Mouse (Mus musculus) testis, postnatal 10 days (tissue): Measurements from ENCODE around the gene Gm5127.

ENCODE experiments used
- DNase-seq: peaks from one replicate; pipeline ENCODE4 v3.0.0; 2021; ENCODE audit warnings: low spot score

Gene Gm5127

DNA sequence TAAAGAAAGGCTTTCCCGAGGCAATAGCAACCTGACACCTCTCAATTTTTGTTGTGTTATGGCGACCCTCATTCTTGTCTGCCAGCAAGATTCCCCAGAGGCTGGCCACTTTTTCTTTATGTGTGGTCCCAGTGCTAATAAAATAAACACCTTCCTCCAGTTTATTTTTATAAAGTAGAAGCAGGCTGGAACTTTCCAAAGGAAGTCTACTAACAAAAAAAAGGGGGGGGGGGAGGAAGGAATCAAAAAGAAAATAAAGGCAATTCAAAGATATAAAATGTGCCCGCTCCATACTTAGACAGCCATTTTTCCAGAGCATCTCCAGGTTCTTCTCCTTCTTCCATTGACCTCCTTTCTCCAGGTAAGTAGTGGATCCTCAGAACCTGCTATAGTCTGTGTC is at the start of gene Gm5127:
Gene Gm5127, plus strand, starts transcription at position 301 of the 400 bp plus-strand sequence.
- no peak for DNase-seq

DNA sequence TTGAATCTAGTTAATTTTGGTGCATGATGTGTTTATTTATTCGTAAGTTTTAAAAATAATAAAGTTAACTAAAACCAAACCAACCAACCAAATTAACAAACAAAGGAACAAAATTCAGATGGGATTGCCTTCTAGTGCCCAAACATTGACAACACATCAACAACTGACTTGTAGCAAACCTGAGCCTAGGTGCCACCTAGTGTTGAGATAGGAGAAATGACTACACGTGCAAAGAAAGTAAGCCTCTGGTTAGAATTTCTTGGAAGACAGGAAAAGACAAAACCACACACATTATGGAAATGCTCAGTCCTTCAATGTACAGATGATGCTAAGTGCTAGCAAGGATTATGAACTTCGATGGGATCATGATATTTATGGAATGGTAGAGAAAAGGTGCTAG is 46.6 kb upstream of the Gm5127 start:
- no peak for DNase-seq

- DNase-seq: no peak
Observed at GRCm38 (mm10) chrX:106555457-106555856, 27.5 kb upstream of the Gm5127 start.

GRCm38 (mm10) chrX:106578966-106579365 is 4.0 kb upstream of the Gm5127 start:
- no peak for DNase-seq

DNA sequence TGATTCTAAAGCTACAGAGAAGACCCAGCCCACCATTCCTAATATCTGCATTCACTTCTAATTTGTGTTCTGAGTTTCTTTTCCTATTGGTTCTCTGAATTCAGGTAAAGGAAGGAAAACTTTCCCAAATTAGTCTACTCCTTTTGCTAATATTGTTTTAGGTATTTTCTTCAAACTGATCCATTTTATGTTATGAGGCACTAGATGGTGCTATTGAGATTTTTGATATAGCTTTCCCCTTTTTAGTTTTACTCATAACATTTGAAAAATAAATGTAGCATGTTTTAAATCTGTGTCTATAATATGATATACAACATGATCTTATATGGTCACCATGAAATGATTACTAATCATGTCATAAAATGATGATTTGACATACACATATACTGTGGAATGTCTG is 2.6 kb upstream of the Gm5127 start:
- no peak for DNase-seq

- no peak for DNase-seq
Observed at GRCm38 (mm10) chrX:106582197-106582596, 789 bp upstream of the Gm5127 start.

GRCm38 (mm10) chrX:106593914-106594313 is 10.9 kb downstream of the Gm5127 start:
- DNase-seq: no peak

DNA sequence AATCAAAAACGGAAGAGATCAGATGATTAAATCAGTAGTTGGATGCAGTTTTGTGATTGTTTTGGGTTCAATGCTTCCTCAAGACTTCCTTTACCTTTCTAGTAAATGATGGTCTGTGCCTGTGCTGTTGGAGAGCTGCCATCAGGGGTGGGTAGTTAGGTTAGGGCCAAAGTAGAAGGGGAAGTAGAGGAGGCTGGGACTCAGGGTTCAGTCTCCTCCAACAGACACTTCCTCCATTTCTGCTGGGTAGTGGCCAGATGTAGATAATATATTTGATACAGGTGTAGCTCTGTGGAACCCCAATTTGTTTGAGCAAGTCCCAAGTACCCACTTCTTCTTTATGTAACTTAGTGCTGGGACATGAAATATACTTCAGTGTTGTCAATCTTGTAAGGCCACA is 12.9 kb downstream of the Gm5127 start:
- DNase-seq: no peak

DNA sequence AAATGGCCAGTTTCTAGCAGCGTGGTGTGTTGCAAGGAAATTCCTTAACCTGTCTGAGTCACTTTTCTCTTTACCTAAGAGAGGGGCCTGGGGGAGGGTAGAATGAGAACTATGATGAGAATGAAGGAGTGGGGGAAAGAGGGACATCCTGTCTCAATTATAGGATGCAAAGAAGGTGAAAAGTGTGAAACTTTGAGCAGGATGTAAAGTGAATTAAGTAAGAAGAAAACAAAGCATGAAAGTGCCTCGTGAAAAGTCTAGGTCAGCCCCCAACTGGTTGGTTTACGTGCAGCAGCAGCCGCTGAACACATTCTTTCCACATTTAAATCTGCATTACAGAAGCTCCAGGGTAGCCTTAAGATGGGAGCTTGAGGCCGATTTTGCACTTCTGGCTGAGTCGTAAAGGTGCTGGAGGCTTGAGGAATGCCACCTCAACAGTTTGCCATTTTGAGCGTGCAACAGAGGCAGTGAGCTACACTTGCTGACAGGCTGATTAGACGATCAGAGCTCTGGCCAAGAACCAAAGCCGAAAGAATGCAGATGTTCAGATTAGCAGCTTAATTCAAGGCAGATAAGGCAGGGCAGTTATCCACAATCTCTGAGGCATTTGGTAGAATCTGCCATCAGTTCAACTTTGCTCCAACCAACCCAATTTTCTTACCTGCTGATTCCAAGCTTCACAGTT is 19.7 kb downstream of the Gm5127 start:
- DNase-seq: no peak

- DNase-seq: no peak
Observed at GRCm38 (mm10) chrX:106603386-106603785, 20.4 kb downstream of the Gm5127 start, which contains the start of gene Cysltr1. Gene Cysltr1 (minus strand): TSS chrX:106603679.

DNA sequence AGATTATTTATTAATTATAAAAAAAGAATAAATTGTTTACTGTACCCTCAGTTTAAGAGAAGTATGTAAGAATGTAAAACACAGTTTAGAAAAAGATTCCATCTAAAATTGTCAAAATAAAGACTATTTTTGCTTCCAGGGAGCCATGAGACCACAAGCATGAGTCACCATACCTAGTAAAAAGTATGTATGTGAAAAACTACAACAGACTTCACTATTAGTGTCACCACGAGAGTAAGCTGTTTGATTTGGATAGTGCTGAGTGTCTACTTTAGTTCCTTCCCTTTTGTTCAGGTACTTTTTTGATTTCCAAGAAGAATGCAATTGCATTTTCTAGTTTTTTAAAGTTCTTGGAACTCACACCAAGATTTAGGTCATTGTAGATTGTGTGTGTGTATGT is 39.5 kb downstream of the Gm5127 start:
- no peak for DNase-seq

DNA sequence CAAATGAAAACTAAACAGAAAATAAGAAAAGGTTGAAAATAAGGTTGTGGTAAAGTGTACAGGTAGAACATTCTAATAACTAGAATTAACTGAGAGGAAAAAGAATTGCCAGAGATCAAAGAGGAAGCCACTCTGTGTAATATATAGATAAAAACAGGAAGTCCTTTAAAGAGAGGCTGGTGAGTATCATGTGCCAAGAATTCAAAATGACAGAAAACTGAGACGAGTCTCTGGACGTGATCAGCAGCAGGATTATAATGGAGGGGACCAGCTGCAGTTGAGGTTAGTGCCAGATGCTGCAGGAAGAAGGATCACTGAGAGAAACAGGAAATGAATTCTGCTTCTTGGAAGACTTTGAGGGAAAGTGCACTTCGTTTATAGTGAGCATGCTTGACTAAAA is 40.7 kb downstream of the Gm5127 start:
- DNase-seq: no peak

- DNase-seq: no peak
Observed at GRCm38 (mm10) chrX:106628514-106628913, 45.5 kb downstream of the Gm5127 start.

GRCm38 (mm10) chrX:106633543-106633942 is 50.6 kb downstream of the Gm5127 start:
- no peak for DNase-seq

DNA sequence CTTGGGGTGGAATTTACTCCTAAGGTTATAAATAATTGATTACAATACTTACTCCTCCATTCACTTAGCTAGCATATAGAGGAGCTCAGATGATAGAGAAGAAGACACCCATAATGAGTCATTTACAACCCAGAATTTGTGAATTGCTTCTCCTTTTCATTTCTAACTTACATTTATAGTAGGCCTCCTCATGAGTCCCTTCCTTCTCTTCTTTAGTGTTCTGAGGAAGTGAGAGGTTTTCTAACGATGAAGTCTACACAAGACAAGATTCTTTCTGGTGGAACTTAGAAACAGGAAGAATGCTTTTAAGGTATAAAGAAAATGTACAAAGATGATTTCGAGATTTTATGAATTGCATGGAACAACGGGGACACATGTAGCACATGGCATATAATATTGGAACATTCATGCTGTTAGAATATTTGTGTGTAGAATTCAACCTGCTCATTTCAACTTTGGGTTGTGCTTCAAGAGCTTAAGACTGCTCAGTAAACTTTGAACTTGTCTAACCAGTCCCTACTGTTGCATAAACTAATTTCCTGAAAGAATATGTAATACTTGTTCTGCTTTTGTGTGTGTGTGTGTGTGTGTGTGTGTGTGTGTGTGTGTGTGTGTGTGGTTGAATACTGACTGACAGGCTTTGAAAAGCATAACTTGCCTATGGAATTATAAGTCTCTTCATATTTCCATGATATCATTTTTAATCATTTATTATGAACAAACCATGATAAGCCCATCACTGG is 52.0 kb downstream of the Gm5127 start:
- no peak for DNase-seq

GRCm38 (mm10) chrX:106662101-106662500 is 79.1 kb downstream of the Gm5127 start:
- no peak for DNase-seq

DNA sequence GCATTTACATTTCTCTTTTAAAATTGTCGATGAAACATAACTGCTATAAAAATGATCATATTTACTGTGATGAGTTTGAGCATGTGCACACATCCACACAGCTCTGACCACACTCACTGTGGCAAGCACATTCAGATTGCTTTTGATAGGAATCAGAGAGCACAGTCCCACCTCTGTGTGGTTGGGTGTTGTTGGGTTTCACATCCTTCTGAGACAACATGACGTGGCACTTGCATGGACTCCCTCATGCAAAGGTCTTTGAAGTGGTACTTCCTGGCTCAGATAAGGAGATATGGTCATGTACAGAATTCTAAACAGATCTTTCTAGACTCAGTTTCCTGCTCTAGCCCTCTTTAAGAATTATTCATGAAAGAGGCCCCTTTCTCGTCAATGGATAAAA is 121.6 kb downstream of the Gm5127 start:
- no peak for DNase-seq

GRCm38 (mm10) chrX:106717160-106717559 is 134.2 kb downstream of the Gm5127 start:
- DNase-seq: no peak

DNA sequence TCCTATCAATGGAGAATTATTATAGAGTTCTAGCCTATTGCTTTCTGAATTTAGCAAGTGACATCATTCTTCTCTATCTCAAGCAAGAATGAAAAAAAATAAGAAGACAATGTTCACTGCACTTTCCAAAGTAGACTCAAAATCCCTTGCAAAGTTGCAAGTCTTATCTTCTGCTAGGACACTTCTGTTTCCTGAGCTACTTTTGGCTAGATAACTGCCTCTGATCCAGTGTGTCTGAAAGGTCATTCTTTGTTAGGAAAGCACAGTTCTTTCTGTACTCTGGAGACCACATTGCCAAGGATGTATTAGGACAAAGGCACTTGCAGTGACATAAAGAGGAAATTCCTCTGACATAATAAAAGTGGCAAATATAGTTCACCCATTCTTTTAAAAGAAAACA is 159.3 kb downstream of the Gm5127 start:
- DNase-seq: no peak

DNA sequence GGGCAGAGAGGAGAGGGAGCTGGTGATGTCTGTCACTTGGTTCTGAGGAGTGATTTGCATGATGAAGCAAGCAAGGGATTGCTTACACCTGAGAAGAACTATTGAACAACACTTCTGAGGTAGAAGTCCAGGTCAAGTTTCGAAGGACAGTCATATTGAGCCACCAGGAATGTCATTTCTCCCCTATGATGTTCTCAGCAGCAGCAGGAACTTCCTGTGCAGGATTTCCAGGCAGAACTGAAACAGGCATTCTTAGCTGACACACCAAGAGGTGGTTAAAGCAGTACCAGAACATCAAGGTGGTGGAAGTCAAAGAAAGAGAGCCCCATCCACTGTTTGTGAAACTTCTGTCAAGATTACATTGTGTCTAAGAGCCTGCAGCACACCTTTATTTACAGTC is 172.3 kb downstream of the Gm5127 start:
- no peak for DNase-seq
